Mouse (Mus musculus) embryonic facial prominence, embryonic 10.5 days (tissue): ENCODE measurements at regions not wholly inside any gene's neighbourhood (a gene's known extent, or its start where the extent isn't known, plus 50 kb on each side); places are given as distances from the start of the nearest gene placed in this dataset.
"Not testable (repeated sequence)": the region's sequence is repeated elsewhere in the genome, so short reads cannot be mapped to it uniquely, and the experiment has no call there.

ENCODE experiments used
- DNase-seq: peaks from one replicate; pipeline ENCODE4 v3.0.0-alpha.2; 2017; ENCODE audit warnings: low spot score
- H3K27ac ChIP-seq: fragments of 300-500 bp; sonication (generic); replicated peaks from 2 replicates; pipeline ENCODE4 v1.5.1; 2016; ENCODE audit warnings: mild to moderate bottlenecking
- H3K27me3 ChIP-seq: fragments of 300-500 bp; sonication (generic); replicated peaks from 2 replicates; pipeline ENCODE4 v1.6.1; 2016; ENCODE audit warnings: low read depth, mild to moderate bottlenecking; ENCODE audit not compliant: poor library complexity, severe bottlenecking
- H3K36me3 ChIP-seq: fragments of 300-500 bp; sonication (generic); replicated peaks from 2 replicates; pipeline ENCODE4 v1.6.1; 2016; ENCODE audit warnings: mild to moderate bottlenecking, moderate library complexity
- H3K4me1 ChIP-seq: fragments of 300-500 bp; sonication (generic); 2 replicates; pipeline ENCODE4 v1.6.1; 2016
- H3K4me3 ChIP-seq: fragments of 300-500 bp; sonication (generic); 2 replicates; pipeline ENCODE4 v1.5.1; 2016; ENCODE audit warnings: mild to moderate bottlenecking, moderate library complexity
- H3K9me3 ChIP-seq: fragments of 300-500 bp; sonication (generic); 2 replicates; pipeline ENCODE4 v1.6.1; 2016; ENCODE audit warnings: mild to moderate bottlenecking
- WGBS: fragments of 180-500 bp; shearing (Covaris S2); methylation state at CpG from one replicate; pipeline ENCODE4 v1.1.7; 2016; 5-methylcytosine and 5-hydroxymethylcytosine counted together

DNA sequence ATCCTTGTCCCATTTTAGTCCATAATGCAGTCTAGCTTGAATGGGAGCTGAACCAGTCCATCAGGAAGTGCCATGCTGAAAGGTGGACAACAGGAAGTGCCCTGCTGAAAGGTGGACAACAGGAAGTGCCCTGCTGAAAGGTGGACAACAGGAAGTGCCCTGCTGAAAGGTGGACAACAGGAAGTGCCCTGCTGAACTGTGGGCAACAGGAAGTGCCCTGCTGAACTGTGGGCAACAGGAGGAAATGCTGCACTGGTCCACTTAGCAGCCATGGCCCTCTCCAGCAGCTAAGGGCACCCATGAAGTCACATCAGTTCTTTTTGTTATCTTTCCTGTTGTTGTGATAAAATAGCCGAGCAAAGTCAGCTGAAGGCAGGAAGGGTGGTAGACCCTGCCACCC, 112.1 kb upstream of the Rybp start:
- H3K36me3 ChIP-seq, DNase-seq, H3K9me3 ChIP-seq, H3K27ac ChIP-seq, H3K4me3 ChIP-seq, H3K27me3 ChIP-seq: not testable (repeated sequence)
- H3K4me1 ChIP-seq: peaks cover 25% of the 10 kb centered on the region
- WGBS: 81% methylated on average over 1 of the region's 1 CpGs

DNA sequence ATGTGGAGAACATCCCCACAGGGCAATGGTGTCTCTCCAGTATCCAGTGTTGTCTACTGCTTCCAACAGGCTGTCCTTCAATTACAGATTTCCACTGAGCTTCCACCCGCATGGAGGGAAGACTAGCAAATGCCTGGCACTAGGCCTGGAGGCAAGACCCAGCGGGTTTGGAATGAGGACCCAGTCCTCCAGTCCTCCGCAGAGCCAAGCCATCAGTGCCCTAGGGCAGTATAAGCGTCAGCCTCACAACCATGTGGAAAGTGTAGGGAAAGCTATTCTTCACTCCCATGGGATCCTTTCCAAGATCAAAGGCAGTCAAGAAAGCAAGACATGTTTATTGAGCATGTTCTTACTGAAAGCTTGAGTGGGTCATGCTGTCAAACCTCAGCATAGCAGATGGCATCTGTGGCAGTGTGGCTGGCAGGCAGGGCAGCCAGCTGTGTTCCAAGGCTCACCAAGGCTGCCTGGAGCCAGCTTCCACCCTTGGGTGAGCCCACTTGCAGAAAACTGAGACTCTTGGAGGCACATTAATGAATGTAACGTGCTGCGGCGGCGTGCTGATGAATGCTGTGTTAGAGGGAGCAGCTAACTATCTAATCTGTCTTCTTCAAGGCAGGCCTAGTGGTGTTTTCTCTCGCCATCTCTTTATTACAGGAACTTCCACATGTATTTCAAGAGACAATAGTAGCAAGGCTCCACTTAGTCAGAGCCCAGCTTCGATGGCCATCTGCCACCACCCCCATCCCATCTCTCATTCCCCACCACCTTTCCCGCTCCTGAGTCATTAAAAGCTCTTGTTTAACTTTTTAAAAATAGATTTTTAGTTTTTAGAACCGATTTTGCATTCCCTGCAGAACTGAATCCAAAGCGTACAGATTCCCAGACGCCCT, 109.3 kb upstream of the Rybp start:
- no peak overlapping the region for H3K27ac ChIP-seq
- DNase-seq: no peak

DNA sequence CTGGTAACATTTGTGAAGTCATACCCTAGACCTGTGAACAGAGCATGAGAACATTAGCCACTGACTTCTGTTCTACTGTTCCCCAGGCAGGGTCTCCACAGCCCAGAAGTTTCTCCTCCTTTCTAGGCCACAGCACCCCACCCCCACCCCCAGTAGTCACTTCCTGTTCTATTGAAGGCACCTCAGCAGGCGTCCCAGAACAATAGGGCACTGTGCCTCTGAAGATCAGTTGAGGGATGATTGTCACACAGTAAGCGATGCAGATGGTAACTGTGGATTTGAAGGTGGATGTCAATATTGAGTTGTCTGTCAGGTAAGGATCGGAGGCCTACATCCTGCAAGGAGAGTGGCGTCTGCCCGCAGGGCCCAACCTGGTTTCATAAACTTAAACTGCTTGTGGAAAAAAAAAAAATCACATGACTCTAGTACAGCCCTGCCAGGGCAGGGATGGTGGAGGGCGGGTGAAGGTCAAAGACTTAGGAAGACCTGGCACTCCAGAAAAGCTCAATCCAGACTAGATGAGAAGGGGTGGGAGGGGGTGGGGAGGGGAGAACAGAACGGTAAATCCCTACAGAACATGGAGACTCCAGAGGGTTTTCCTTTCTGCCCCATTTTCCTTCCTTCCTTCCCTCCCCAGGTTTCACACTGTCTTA, 103.1 kb upstream of the Rybp start:
- Histone ChIP-seq H3K27me3 (peaks cover 22% of the 10 kb centered on the region), H3K36me3 (no peaks in the 10 kb centered on the region), H3K27ac (no peak overlapping the region), H3K9me3 (no peaks in the 10 kb centered on the region; the same call in 1 of the 2 replicates), H3K4me3 (no peak overlapping the region), H3K4me1 (peaks cover 20% of the 10 kb centered on the region)
- 76% methylated on average over 7 of the region's 7 CpGs for WGBS
- DNase-seq: no peak

More for the DNA sequence above, 109.3 kb upstream of the Rybp start:
- H3K36me3 ChIP-seq: no peaks in the 10 kb centered on the region
- no peak overlapping the region for H3K4me3 ChIP-seq
- H3K4me1 ChIP-seq: peaks cover 7% of the 10 kb centered on the region
- peaks cover 10% of the 10 kb centered on the region; the same call in 1 of the 2 replicates for H3K27me3 ChIP-seq
- no peaks in the 10 kb centered on the region for H3K9me3 ChIP-seq
- WGBS: 81% methylated on average over 14 of the region's 14 CpGs

DNA sequence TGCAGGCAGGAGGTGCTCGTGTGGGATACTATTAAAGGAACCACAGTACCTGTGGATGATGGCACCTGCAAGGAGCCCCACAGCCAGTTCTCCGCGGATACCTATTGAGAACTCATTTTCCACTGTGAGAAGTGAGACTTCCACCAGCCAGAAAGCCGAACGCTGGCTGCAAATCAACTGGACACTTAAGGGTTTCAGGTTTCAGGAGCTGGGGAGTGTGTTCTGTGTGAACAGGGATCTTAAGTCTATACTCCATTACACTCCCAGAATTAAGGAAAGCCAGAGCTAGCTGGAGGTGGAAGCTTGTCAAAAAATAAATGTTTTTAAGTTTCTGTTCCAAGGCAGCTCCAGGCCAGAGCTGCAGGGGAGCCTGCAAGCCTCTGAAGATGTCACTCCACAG, 99.8 kb upstream of the Rybp start:
- WGBS: 34% methylated on average over 5 of the region's 5 CpGs
- H3K4me1 ChIP-seq: peaks cover 22% of the 10 kb centered on the region
- no peaks in the 10 kb centered on the region for H3K36me3 ChIP-seq
- 0 out of 2 replicates have a peak overlapping the region, but pooled peaks have one; percentile 15 for H3K27ac ChIP-seq
- DNase-seq: peak; percentile 27
- H3K27me3 ChIP-seq: peaks cover 46% of the 10 kb centered on the region
- H3K9me3 ChIP-seq: no peaks in the 10 kb centered on the region; the same call in 1 of the 2 replicates
- no peak overlapping the region for H3K4me3 ChIP-seq

DNA sequence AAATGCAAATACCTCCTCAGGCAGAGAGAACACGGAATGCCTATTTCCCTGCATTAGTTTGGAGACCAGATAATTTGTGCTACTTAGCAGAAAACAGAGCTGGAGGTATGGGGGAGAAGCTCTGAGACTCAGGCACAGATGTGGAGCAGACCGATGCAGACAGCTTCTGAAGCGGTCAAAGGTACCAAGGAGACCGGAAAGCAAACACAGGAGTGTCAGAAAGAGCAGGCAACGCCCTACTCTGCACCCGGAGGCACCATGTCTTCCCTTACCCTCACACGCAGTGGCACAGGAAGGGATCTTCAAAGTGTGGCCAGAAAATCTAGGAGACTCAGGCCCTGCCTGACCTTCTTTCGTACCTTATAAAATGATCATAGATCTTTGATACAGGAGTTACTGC, 98.4 kb upstream of the Rybp start:
- no peak for DNase-seq
- Histone ChIP-seq H3K4me1 (peaks cover 28% of the 10 kb centered on the region), H3K27me3 (peaks cover 60% of the 10 kb centered on the region), H3K36me3 (no peaks in the 10 kb centered on the region), H3K9me3 (no peaks in the 10 kb centered on the region; the same call in 1 of the 2 replicates), H3K4me3 (no peak overlapping the region), H3K27ac (no peak overlapping the region)
- 63% methylated on average over 8 of the region's 8 CpGs for WGBS

DNA sequence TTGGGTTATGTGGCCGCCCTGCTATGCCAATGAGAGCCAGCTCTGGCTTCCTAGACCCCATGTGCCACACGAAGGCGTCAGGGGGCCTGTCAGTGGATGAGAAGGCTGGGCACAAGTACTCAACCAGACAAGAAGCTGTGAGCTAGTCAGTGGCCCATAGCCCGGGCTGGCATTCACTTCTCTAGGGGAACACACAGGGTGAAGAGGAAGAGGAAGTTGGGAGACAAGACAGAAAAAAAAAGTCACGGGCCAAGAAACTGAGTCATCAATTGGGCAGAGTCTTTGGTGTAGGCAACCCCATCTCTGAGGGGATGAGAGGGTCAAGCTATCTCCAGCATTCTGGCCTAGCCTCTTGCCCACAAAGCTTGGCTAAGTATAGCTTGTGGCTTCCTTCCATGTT, 93.8 kb upstream of the Rybp start:
- no peak for DNase-seq
- 85% methylated on average over 5 of the region's 5 CpGs for WGBS
- Histone ChIP-seq H3K27ac (0 out of 2 replicates have a peak overlapping the region, but pooled peaks have one; percentile 10), H3K27me3 (peaks cover 81% of the 10 kb centered on the region), H3K4me3 (no peak overlapping the region), H3K36me3 (no peaks in the 10 kb centered on the region), H3K9me3 (no peaks in the 10 kb centered on the region), H3K4me1 (peaks cover 41% of the 10 kb centered on the region)

DNA sequence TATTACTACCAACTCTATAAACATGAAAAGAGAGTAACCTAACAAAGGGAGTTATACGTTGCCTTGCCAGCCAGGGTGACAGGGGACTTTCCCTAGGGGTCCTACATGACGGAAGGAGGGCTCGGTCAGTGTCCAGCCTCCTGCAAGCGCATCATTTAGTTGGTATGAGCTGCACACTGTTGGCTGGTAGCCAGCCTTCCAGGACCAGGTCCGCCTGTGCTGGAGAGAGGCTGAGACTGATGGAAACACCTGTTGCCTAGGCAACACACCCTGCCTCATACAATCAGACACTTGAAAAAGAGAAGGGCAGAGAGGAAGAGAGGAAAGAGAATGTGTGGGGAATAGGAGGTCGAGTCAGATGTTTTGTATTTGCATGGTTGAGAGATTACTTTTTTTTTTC, 93.3 kb upstream of the Rybp start:
- H3K27ac ChIP-seq: no peak overlapping the region
- no peak overlapping the region for H3K4me3 ChIP-seq
- no peaks in the 10 kb centered on the region for H3K36me3 ChIP-seq
- no peaks in the 10 kb centered on the region for H3K9me3 ChIP-seq
- peaks cover 81% of the 10 kb centered on the region for H3K27me3 ChIP-seq
- WGBS: 41% methylated on average over 6 of the region's 6 CpGs
- peaks cover 42% of the 10 kb centered on the region for H3K4me1 ChIP-seq
- peak; percentile 52 for DNase-seq

DNA sequence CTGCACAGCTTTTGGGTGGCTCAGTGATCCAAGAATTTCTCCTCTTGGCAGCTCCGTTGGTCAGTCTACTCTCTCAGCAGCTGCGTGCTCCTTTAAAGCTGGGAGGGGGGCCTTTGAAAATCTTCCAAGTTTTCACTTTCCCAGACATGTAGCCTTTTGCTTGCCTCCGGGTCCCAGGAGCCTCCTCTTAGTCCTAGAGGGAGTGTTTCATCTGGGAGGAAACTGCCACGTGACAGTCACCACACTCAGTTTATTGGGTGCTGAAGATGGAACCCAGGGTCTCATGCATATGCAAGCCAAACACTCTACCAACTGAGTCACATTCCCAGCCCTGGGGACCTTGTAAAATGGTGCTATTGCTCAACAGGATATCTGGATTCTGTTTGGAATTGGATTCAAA, 92.5 kb upstream of the Rybp start:
- peaks cover 80% of the 10 kb centered on the region for H3K27me3 ChIP-seq
- peaks cover 38% of the 10 kb centered on the region for H3K4me1 ChIP-seq
- WGBS: 66% methylated on average over 4 of the region's 4 CpGs
- no peak overlapping the region for H3K4me3 ChIP-seq
- no peaks in the 10 kb centered on the region for H3K9me3 ChIP-seq
- no peaks in the 10 kb centered on the region for H3K36me3 ChIP-seq
- DNase-seq: no peak
- H3K27ac ChIP-seq: no peak overlapping the region

DNA sequence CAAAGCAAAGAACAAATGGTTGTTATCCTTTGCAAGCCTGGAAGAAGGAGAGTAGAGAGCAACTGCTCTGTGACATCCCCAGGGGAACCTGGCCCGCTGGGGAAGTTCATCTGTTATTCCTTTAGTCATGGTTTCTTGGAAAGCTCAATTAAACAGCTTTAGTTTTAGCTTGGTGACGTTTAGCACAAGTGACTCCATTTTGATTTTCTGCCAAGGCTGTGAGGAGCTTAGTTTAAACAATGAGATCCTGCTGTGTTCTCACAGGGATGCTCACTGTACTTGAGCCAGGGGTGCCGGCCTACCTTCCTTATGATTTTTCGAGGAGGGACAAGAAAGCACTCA, 91.2 kb upstream of the Rybp start:
- Histone ChIP-seq H3K36me3 (no peaks in the 10 kb centered on the region), H3K27ac (no peak overlapping the region), H3K4me3 (no peak overlapping the region), H3K27me3 (peaks cover 77% of the 10 kb centered on the region), H3K9me3 (no peaks in the 10 kb centered on the region), H3K4me1 (peaks cover 38% of the 10 kb centered on the region)
- no peak for DNase-seq
- 64% methylated on average over 4 of the region's 4 CpGs for WGBS

DNA sequence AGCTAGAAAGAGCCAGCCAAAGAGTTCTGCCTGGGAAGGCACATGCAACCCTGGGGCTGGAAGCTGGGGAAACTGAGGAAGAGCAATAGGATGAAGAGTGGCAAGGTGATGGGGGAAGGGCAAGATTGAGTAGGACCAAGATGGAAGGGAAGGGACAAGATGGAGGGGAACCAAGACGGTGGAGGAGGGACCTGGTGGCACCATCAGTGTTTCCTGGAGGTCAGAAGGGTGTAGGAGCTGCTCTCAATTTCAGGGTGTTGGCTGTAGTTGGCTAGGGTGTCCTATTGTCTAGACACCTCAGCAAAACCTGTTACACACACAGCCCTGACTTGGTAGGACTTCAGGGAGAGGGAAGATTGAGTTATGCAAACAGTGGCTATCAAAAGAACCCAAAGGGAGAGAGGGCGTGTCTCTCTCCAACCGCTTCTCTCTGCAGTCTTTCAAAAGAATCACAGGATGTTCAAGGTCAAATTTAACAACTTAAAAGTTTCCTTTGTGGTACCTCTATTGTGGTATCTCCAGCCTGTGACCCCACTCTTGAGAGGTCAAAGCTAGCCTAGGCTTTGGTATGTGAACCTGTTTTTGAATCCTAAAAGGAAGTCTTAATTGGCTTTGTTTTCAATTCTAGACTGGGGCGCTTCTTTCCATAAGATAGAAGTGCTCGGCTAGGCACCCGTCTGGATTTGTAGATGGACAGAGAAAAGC, 90.7 kb upstream of the Rybp start:
- DNase-seq: no peak
- Histone ChIP-seq H3K27me3 (peaks cover 78% of the 10 kb centered on the region), H3K27ac (no peak overlapping the region), H3K4me1 (peaks cover 38% of the 10 kb centered on the region), H3K36me3 (no peaks in the 10 kb centered on the region), H3K9me3 (no peaks in the 10 kb centered on the region), H3K4me3 (no peak overlapping the region)
- WGBS: 53% methylated on average over 6 of the region's 6 CpGs

DNA sequence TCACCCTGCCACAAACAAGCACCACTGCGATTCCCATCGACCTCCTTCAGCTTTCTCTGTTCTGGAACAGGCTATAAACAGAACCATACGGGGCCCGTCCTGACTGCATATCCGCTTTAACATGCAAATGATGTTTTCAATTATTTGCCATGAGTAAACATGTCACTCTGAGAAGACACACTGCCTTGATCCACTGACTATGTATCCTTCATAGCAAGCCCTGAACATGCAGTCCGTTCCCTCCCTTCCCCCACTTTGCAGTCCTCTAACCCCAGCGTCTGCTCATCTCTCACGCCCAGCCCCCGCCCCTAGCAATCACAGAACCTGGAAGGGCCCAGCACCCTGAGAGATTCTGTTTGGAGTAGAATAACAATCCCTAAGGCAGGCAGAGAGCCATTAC, 89.4 kb upstream of the Rybp start:
- 15% methylated on average over 9 of the region's 9 CpGs for WGBS
- 0 out of 2 replicates have a peak overlapping the region, but pooled peaks have one; percentile 0 for H3K4me3 ChIP-seq
- no peaks in the 10 kb centered on the region for H3K36me3 ChIP-seq
- peaks cover 38% of the 10 kb centered on the region for H3K4me1 ChIP-seq
- H3K27me3 ChIP-seq: peaks cover 82% of the 10 kb centered on the region
- H3K9me3 ChIP-seq: no peaks in the 10 kb centered on the region
- peak; percentile 31 for DNase-seq
- H3K27ac ChIP-seq: 0 out of 2 replicates have a peak overlapping the region, but pooled peaks have one; percentile 0

DNA sequence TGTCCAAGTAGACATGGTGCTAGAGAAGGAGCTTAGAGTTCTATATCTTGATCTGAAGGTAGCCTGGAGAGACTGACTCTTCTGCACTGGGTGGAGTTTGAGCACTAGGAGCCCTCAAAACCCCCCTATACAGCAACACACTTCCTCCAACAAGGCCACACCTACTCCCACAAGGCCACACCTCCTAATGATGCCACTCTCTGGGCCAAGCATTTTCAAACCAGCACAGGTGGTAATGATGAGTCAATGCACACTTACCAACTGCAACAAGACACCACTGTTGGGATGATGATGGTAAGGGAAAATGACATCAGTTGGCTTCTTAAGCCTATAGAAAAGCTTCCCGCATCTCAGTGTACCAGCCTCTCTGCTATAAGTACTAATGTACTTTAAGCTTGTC, 83.5 kb upstream of the Rybp start:
- Histone ChIP-seq H3K36me3 (no peaks in the 10 kb centered on the region), H3K4me3 (no peak overlapping the region), H3K27ac (no peak overlapping the region), H3K9me3 (no peaks in the 10 kb centered on the region), H3K4me1 (peaks cover 1% of the 10 kb centered on the region), H3K27me3 (peaks cover 64% of the 10 kb centered on the region)
- DNase-seq: no peak
- WGBS: 92% methylated on average over 1 of the region's 1 CpGs
